Mouse (Mus musculus) thymus, adult 18-20 months (tissue): ENCODE results near the gene Crct1.

Experiments
- DNase-seq, 2 experiments: peaks; one replicate each; pipeline ENCODE4 v3.0.0; 2022; ENCODE audit warnings: mixed read lengths in 2 of 2

Gene Crct1

DNA sequence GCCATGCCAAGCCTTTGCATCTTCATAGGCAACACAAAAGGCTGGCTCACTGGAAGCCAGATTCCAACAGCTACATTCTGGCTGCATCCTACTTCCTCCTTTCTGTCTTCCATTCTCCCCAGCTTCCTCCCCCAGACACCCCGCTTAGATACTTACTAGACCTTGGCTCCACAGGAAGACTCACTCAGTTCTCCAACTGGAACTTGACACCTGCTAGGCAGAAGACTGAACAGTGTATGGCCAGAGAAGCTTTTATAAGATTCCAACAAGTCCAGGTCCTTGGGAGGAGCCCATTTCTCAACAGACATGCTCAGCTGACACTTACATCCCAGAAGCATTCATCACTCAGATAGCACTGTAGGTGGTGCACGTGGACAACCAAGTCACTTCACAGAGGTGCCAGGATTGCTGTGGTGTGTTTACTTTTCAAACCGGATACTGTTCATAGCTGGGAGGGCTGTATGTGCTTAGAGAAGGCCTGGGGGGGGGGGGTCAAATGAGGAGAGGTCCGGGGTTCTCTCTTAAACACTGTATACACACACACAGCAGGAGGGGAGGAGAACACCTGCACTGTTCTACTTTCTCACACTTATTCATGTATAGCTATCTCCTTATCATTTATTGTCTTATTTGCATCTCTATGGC is at the start of gene Crct1:
TSS of gene Crct1 (minus strand) at position 228 of the 645 bp plus-strand sequence.
- DNase-seq, result no peak

- no peak for DNase-seq
These were observed 37.5 kb upstream of the Crct1 start for GRCm38 (mm10) chr3:93052826-93053474.

- no peak for DNase-seq
These were observed 34.7 kb upstream of the Crct1 start for GRCm38 (mm10) chr3:93050182-93050581.

DNA sequence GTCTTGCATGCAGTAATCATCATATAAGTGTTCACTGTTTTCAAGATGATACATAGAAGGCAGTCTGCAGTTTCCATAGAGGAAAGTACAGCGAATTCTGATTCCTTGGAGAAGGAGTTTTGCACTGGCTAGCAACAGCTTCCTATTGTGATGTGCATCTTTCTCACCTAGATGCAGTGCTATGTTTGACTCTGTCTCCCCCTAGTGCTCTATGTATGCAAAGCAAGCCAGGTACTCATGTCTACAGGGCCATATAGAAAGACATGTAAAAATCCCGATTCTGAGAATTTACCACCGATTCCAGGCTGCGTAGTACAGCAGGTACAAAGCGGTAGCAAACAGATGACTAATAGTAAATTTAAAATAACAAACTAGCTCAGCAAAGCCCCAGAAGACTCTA is 16.0 kb upstream of the Crct1 start:
- no peak for DNase-seq

- DNase-seq, result no peak
These were observed 10.0 kb upstream of the Crct1 start for GRCm38 (mm10) chr3:93025486-93025885.

DNA sequence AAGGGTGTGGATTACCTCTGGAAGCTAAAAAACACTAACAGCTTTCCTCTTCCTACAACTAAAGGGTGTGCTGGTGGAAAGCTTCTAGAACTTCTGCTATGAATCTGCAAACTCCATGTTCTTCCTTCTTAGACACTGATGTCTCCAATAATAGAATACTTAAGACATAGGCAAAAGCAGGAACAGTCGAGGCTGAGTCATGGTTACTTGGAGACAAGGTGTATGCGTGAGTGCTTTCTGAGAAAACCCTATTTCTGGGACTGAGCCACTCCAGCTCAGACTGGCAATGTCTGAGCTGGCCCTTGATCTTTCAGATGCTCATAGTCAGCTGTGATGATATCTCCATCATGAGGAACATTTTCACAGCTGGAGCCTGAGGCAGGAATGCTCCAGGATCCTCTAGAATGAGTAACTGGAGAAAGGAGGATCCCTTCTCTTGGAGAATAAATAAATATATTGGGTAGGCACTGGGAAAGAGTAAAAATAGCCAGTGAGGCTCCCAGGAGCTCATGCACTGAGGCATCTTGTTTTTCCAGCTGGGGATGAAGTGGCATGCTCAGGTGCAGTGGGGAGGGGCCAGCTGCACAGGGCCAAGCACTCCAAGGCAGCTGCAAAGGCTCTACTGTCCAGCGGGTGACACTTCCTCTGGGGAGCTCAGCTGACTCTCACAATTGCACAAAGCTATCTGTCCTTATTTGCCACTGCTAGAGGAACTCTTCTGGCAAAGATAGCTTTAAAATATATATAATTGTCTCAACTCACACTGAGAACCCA is 8.1 kb upstream of the Crct1 start:
- DNase-seq, result no peak

- DNase-seq, result no peak
These were observed 5.7 kb upstream of the Crct1 start for GRCm38 (mm10) chr3:93021171-93021570.

- DNase-seq, result no peak
These were observed 3.5 kb upstream of the Crct1 start, which contains the start of gene Lce1m for GRCm38 (mm10) chr3:93018960-93019359. Lce1m (minus strand) TSS chr3:93019060.

DNA sequence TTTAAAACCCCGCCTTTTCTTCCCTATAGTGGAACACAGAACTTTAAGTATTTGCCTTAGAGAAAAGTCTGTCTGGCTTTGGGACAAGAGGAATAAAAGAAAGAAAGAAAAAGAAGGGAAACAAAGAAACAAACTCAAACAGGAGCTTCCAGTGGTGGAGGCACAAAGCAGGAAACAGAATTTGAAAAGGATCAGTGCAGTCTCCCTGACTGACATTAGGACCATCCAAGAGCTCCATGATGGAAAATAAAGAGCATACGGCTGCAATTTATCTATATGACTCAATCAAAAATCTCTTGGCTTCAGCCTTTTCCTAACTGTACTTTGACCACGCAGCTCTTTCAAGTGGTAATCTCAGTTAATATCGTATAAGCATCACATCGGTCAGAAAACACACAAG is 616 bp downstream of the Crct1 start:
- no peak for DNase-seq

GRCm38 (mm10) chr3:93014378-93014801 is 1.1 kb downstream of the Crct1 start:
- no peak for DNase-seq

- no peak for DNase-seq
These were observed 12.6 kb downstream of the Crct1 start for GRCm38 (mm10) chr3:93002843-93003242.

- no peak for DNase-seq
These were observed 14.9 kb downstream of the Crct1 start for GRCm38 (mm10) chr3:93000621-93001020.

- no peak for DNase-seq
These were observed 16.8 kb downstream of the Crct1 start for GRCm38 (mm10) chr3:92998691-92999090.

GRCm38 (mm10) chr3:92991926-92992325 is 23.6 kb downstream of the Crct1 start, which contains the start of gene Lce3f:
Lce3f (plus strand) TSS chr3:92992226.
- no peak for DNase-seq

DNA sequence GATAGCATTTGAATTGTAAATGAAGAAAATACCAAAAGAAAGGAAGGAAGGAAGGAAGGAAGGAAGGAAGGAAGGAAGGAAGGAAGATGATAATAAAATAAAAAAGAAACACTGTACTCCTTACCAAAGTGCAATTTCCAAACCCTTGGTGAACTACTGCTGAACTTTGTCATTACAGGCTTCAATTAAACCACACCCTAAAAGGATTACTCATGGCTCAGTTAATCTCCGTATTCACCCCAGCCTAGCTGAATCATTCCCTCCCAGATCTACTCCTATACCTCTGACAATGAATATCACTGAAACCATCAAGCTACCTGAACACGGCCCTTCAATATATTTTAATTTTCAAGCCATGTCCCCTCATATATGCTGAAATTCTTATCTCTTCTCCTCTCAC is 37.0 kb downstream of the Crct1 start:
- no peak for DNase-seq

DNA sequence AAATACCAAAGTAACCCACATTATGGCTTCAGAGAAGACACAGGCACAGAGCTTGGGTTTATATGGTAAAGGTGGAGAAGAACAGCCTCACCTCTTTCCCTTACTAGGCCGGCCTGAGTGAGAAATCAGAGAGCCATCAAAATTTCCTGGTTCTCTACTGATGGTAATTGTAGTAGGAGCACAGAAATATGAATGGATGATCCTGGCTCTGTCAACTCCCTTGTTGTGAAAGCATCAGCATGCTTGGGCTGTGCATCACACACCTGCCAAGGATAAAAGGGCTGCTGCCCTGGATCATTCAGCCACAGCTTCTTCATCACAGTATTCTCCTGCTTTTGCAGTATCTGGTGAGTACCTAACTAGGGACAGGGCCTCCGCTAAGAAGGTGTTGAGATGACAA is 48.7 kb downstream of the Crct1 start, which contains the start of gene Lce3e:
TSS of gene Lce3e (plus strand) at position 301 of the 400 bp plus-strand sequence.
- no peak for DNase-seq
